13 mouse cellular contexts compared by ENCODE assay signal in genomic region chr4:31880213-31880612, GRCm38 (mm10).
A peak's percentile ranks its signal among the peaks of the same experiment; 100 is the strongest.
DNase-seq lines count a peak whose midpoint lies in the region; ATAC-seq and TF ChIP-seq lines count a peak whose summit lies in the region.
"Had no signal": no experiment of that assay in that cellular context is flagged by ENCODE, and none has a peak within 500 bp of the region (broad histone marks: within the 10 kb centered on the region; RNA-seq: fewer than 3 reads in every experiment).

No protein-coding gene starts in this region.

- peak overlapping the region; percentile 23 for H3K4me2 ChIP-seq in hindbrain, embryonic 14.5 days (replicated peaks)
- H3K4me2 ChIP-seq in midbrain, postnatal 0 days (ENCODE audit: low read depth, low read length, poor library complexity, severe bottlenecking), result no peak overlapping the region
- H3K4me2 ChIP-seq: heart, embryonic 11.5 days; liver, embryonic 12.5 days had no signal

- H3K4me1 ChIP-seq in forebrain, embryonic 10.5 days, result peaks cover 47% of the 10 kb centered on the region
- H3K4me1 ChIP-seq in hindbrain, embryonic 14.5 days (replicated peaks; ENCODE audit: control insufficient read depth, insufficient read depth, low read length), result peaks cover 23% of the 10 kb centered on the region
- no peaks in the 10 kb centered on the region; the same call in 1 of the 2 replicates for H3K4me1 ChIP-seq in midbrain, postnatal 0 days (ENCODE audit: insufficient read depth, low read length)
- H3K4me1 ChIP-seq: liver, embryonic 12.5 days had no signal

- H3K27me3 ChIP-seq in forebrain, embryonic 10.5 days (ENCODE audit: poor library complexity, severe bottlenecking), result no peaks in the 10 kb centered on the region
- H3K27me3 ChIP-seq in hindbrain, embryonic 14.5 days (ENCODE audit: control insufficient read depth, insufficient read depth, low read length), result no peaks in the 10 kb centered on the region
- no peaks in the 10 kb centered on the region for H3K27me3 ChIP-seq in midbrain, postnatal 0 days (ENCODE audit: insufficient read depth, low read length)
- H3K27me3 ChIP-seq: CH12.LX; liver, embryonic 12.5 days had no signal

- H3K27ac ChIP-seq in forebrain, embryonic 10.5 days, result peak overlapping the region; percentile 2; the same call in 1 of the 2 replicates
- no peak overlapping the region; the same call in 1 of the 2 replicates for H3K27ac ChIP-seq in hindbrain, embryonic 14.5 days
- no peak overlapping the region for H3K27ac ChIP-seq in midbrain, postnatal 0 days (ENCODE audit: low read depth, low read length)
- H3K27ac ChIP-seq: liver, embryonic 12.5 days had no signal

- no peak for TF ChIP-seq CTCF in midbrain, postnatal 0 days (IDR thresholded peaks at IDR 0.05)

- H3K36me3 ChIP-seq in forebrain, embryonic 10.5 days (replicated peaks), result no peaks in the 10 kb centered on the region
- H3K36me3 ChIP-seq in hindbrain, embryonic 14.5 days (replicated peaks; ENCODE audit: control insufficient read depth, insufficient read depth), result no peaks in the 10 kb centered on the region
- no peaks in the 10 kb centered on the region for H3K36me3 ChIP-seq in midbrain, postnatal 0 days (ENCODE audit: insufficient read depth, low read length)
- H3K36me3 ChIP-seq: liver, embryonic 12.5 days had no signal

- no peaks in the 10 kb centered on the region for H3K9me3 ChIP-seq in forebrain, embryonic 10.5 days
- no peaks in the 10 kb centered on the region for H3K9me3 ChIP-seq in hindbrain, embryonic 14.5 days (ENCODE audit: control insufficient read depth, low read length)
- no peaks in the 10 kb centered on the region for H3K9me3 ChIP-seq in midbrain, postnatal 0 days (ENCODE audit: low read length)
- H3K9me3 ChIP-seq: liver, embryonic 12.5 days had no signal

- peak; percentile 12; the same call in 1 of the 2 replicates for ATAC-seq in hindbrain, embryonic 14.5 days (ENCODE audit: low FRiP score)
- ATAC-seq in midbrain, postnatal 0 days (ENCODE audit: low FRiP score), result no peak
- ATAC-seq in inflammation-experienced regulatory T-cells, adult 6 months, result no peak
- ATAC-seq: liver, embryonic 12.5 days; lung, postnatal 0 days had no signal

- DNase-seq in brain, adult 2 months (ENCODE audit: low read depth, low spot score), result peak; percentile 36
- DNase-seq in forebrain, embryonic 10.5 days (ENCODE audit: extremely low spot score, low spot score), result no peak
- no peak for DNase-seq in hindbrain, embryonic 14.5 days (ENCODE audit: low spot score)
- peak; percentile 28 for DNase-seq in midbrain, postnatal 0 days (ENCODE audit: low spot score)
- no peak for DNase-seq in c-Kit-positive CD71-positive TER-119-positive erythroid progenitor cells, embryonic 14.5 days (ENCODE audit: low spot score)
- DNase-seq in cerebellum, adult 9-11 months, result no peak
- DNase-seq: cerebellum, adult 18-20 months; right cerebral cortex, postnatal 14 days had no signal

- WGBS in forebrain, embryonic 10.5 days, result 37% methylated on average over 7 of the region's 7 CpGs
- 22% methylated on average over 7 of the region's 7 CpGs for WGBS in hindbrain, embryonic 14.5 days
- WGBS in midbrain, postnatal 0 days, result 37% methylated on average over 7 of the region's 7 CpGs

- peak overlapping the region; percentile 22; the same call in 1 of the 2 replicates for H3K9ac ChIP-seq in hindbrain, embryonic 14.5 days
- H3K9ac ChIP-seq in midbrain, postnatal 0 days (replicated peaks; ENCODE audit: low read length, poor library complexity, severe bottlenecking), result no peak overlapping the region
- H3K9ac ChIP-seq: liver, embryonic 12.5 days had no signal

- no peak overlapping the region; the same call in 1 of the 2 replicates for H3K4me3 ChIP-seq in forebrain, embryonic 10.5 days
- H3K4me3 ChIP-seq in hindbrain, embryonic 14.5 days (replicated peaks; ENCODE audit: low read length), result no peak overlapping the region
- H3K4me3 ChIP-seq in midbrain, postnatal 0 days (ENCODE audit: low read depth, low read length), result no peak overlapping the region
- H3K4me3 ChIP-seq: liver, embryonic 12.5 days had no signal

Comparison
In these comparisons a context has a peak if more than half of its experiments do, and no peak if none do; other contexts are left out.
1. DNase-seq: peak in brain, adult 2 months (single experiment) and midbrain, postnatal 0 days (single experiment); none in forebrain, embryonic 10.5 days (single experiment), hindbrain, embryonic 14.5 days (single experiment), c-Kit-positive CD71-positive TER-119-positive erythroid progenitor cells, embryonic 14.5 days (single experiment) and cerebellum, adult 9-11 months (single experiment).